Mouse (Mus musculus) ES-E14 (cell line): ENCODE measurements around the gene Megf11. TPM values are rescaled to one million over a fixed set of nuclear protein-coding genes. Genes with fewer than 3 reads are reported as not detected.
A peak's percentile ranks its signal among the peaks of the same experiment; 100 is the strongest.

Experiments
- DNase-seq: peaks from one replicate; pipeline ENCODE4 v3.0.0-alpha.2; 2013; ENCODE audit warnings: low read depth, low spot score
- H3K27ac ChIP-seq: 2 replicates; pipeline ENCODE4 v1.5.1; 2012; ENCODE audit warnings: low read depth, mild to moderate bottlenecking, low read length, moderate library complexity, mixed read lengths; ENCODE audit not compliant: poor library complexity, insufficient read depth, severe bottlenecking
- H3K36me3 ChIP-seq: 2 replicates; pipeline ENCODE4 v1.6.1; 2012; ENCODE audit warnings: mild to moderate bottlenecking, low read length, moderate library complexity, mixed read lengths; ENCODE audit not compliant: control insufficient read depth, poor library complexity, insufficient read depth, severe bottlenecking
- H3K4me1 ChIP-seq, 2 experiments: fragments of 150-350 bp in 1 of 2; sonication (generic) in 1 of 2; 2 replicates each; pipeline ENCODE4 v1.6.1; 2012; ENCODE audit warnings: low read length in 2 of 2, mild to moderate bottlenecking in 1 of 2, mixed read lengths in 1 of 2; ENCODE audit not compliant: control insufficient read depth in 2 of 2, insufficient read depth in 2 of 2, poor library complexity in 1 of 2
- H3K4me3 ChIP-seq, 2 experiments: fragments of 150-350 bp in 1 of 2; sonication (generic) in 1 of 2; 2 replicates each; pipeline ENCODE4 v1.5.1; 2012; ENCODE audit warnings: low read length in 2 of 2, low read depth in 1 of 2, mild to moderate bottlenecking in 1 of 2, mixed read lengths in 1 of 2; ENCODE audit not compliant: insufficient read depth in 1 of 2, poor library complexity in 1 of 2, severe bottlenecking in 1 of 2
- H3K9ac ChIP-seq: 2 replicates; pipeline ENCODE4 v1.6.1; 2012; ENCODE audit warnings: low read depth, mild to moderate bottlenecking, low read length, mixed read lengths; ENCODE audit not compliant: poor library complexity, insufficient read depth, severe bottlenecking
- H3K9me3 ChIP-seq: fragments of 150-350 bp; sonication (generic); 2 replicates; pipeline ENCODE4 v1.6.1; 2012; ENCODE audit warnings: low read depth, mild to moderate bottlenecking, low read length; ENCODE audit not compliant: control insufficient read depth, insufficient read depth
- CHD2 ChIP-seq: IDR thresholded peaks from 2 replicates; pipeline ENCODE4 v1.6.1; 2014; ENCODE audit warnings: mild to moderate bottlenecking, low read depth, low read length, inconsistent platforms
- HCFC1 ChIP-seq: IDR thresholded peaks from 2 replicates; pipeline ENCODE4 v1.6.1; 2012; ENCODE audit warnings: low read length, inconsistent platforms, borderline replicate concordance; ENCODE audit not compliant: insufficient read depth
- MAFK ChIP-seq: IDR thresholded peaks from 2 replicates; pipeline ENCODE4 v1.6.1; 2014; ENCODE audit warnings: mild to moderate bottlenecking, low read depth, low read length, inconsistent platforms; ENCODE audit not compliant: insufficient read depth
- ZC3H11A ChIP-seq: IDR thresholded peaks from 2 replicates; pipeline ENCODE4 v1.6.1; 2012; ENCODE audit warnings: low read depth, mild to moderate bottlenecking, inconsistent platforms, low read length, borderline replicate concordance
- ZNF384 ChIP-seq: IDR thresholded peaks from 2 replicates; pipeline ENCODE4 v1.6.1; 2012; ENCODE audit warnings: low read depth, low read length, inconsistent platforms
- in situ Hi-C, 2 experiments: fragments of 600-800 bp; cut with MboI; formaldehyde crosslinking; loops; one replicate each; pipeline ENCODE4 v1.15.1; 2025; ENCODE audit warnings: low sequenced_read_pairs in 2 of 2, inconsistent platforms in 1 of 2; ENCODE audit not compliant: unreplicated experiment in 2 of 2
- total RNA-seq: library from RNA; depleted of rRNA; stranded (reverse); fragments of 300-350 nt; gene quantifications from 2 replicates; pipeline ENCODE4 v1.2.3, GENCODE M21; 2012

The Megf11 gene
- total RNA-seq, 1 experiment = 7.5 TPM

- H3K36me3 ChIP-seq = no peaks in the 10 kb centered on the region
- H3K27ac ChIP-seq = no peak overlapping the region
- no peak for DNase-seq
- no peak overlapping the region for H3K4me3 ChIP-seq
- no peak for TF ChIP-seq MAFK
- no peak for TF ChIP-seq ZC3H11A
- TF ChIP-seq CHD2 = no peak
- TF ChIP-seq HCFC1 = no peak
- no peak for TF ChIP-seq ZNF384
- peaks cover 0 to 10% of the 10 kb centered on the region in 2 experiments; a peak in 1 of 4 replicates for H3K4me1 ChIP-seq
- in situ Hi-C loops = no loop called here
- no peaks in the 10 kb centered on the region for H3K9me3 ChIP-seq
- H3K9ac ChIP-seq = no peak overlapping the region
These were observed 182.1 kb downstream of the Megf11 start for GRCm38 (mm10) chr9:64567482-64567881.

GRCm38 (mm10) chr9:64568467-64569260, 183.2 kb downstream of the Megf11 start:
- Histone ChIP-seq H3K36me3 (no peaks in the 10 kb centered on the region), H3K9ac (no peak overlapping the region), H3K4me1 (peaks cover 0 to 10% of the 10 kb centered on the region in 2 experiments; a peak in 1 of 4 replicates), H3K4me3 (no peak overlapping the region), H3K9me3 (no peaks in the 10 kb centered on the region), H3K27ac (no peak overlapping the region)
- in situ Hi-C loops = no loop called here
- no peak for TF ChIP-seq CHD2
- TF ChIP-seq MAFK = no peak
- no peak for TF ChIP-seq ZNF384
- TF ChIP-seq ZC3H11A = no peak
- TF ChIP-seq HCFC1 = no peak
- DNase-seq = no peak

- peak; percentile 26 for DNase-seq
- no peaks in the 10 kb centered on the region for H3K36me3 ChIP-seq
- no peak overlapping the region for H3K4me3 ChIP-seq
- no peaks in the 10 kb centered on the region for H3K9me3 ChIP-seq
- TF ChIP-seq ZNF384 (0 out of 2 replicates have a peak, but pooled peaks have one; percentile 1), MAFK (no peak), HCFC1 (no peak)
- H3K9ac ChIP-seq = no peak overlapping the region
- in situ Hi-C loops = no loop called here
- H3K4me1 ChIP-seq = peaks cover 0 to 12% of the 10 kb centered on the region in 2 experiments; a peak in 1 of 4 replicates
- H3K27ac ChIP-seq = no peak overlapping the region
These were observed 185.0 kb downstream of the Megf11 start for GRCm38 (mm10) chr9:64570448-64570847.

GRCm38 (mm10) chr9:64571091-64571490, 185.7 kb downstream of the Megf11 start:
- in situ Hi-C loops = no loop called here
- H3K9me3 ChIP-seq = no peaks in the 10 kb centered on the region
- no peak for DNase-seq
- no peak overlapping the region for H3K4me3 ChIP-seq
- H3K9ac ChIP-seq = no peak overlapping the region
- H3K4me1 ChIP-seq = peaks cover 0 to 12% of the 10 kb centered on the region in 2 experiments; a peak in 1 of 4 replicates
- TF ChIP-seq ZNF384 = no peak
- TF ChIP-seq ZC3H11A = no peak
- no peak for TF ChIP-seq MAFK
- no peak for TF ChIP-seq HCFC1
- TF ChIP-seq CHD2 = no peak
- H3K36me3 ChIP-seq = no peaks in the 10 kb centered on the region
- H3K27ac ChIP-seq = no peak overlapping the region
